Mouse (Mus musculus): ENCODE measurements around the gene Slc28a1.

GRCm38 (mm10) chr7:81167124-81167523 is 52.5 kb downstream of the Slc28a1 start:
- TF ChIP-seq CTCF (IDR thresholded peaks at IDR 0.05), result peak; percentile 88
- 0 out of 2 replicates have a peak, but pooled peaks have one; percentile 15 for TF ChIP-seq EP300 (IDR thresholded peaks at IDR 0.05)
